Mouse (Mus musculus) bone marrow, adult 2 months (tissue): Measurements from ENCODE around the gene Pcgf6.

ENCODE experiments used
- CTCF ChIP-seq: fragments of 200-500 bp; IDR thresholded peaks from 2 replicates; pipeline ENCODE4 v1.5.1; 2011; ENCODE audit warnings: low read length, control low read depth; ENCODE audit not compliant: control insufficient read depth, insufficient read depth
- POLR2A ChIP-seq: fragments of 200-500 bp; IDR thresholded peaks from 2 replicates; pipeline ENCODE4 v1.6.1; 2011; ENCODE audit warnings: low read depth, mild to moderate bottlenecking, control low read depth, low read length, borderline replicate concordance; ENCODE audit not compliant: control insufficient read depth

GRCm38 (mm10) chr19:46996095-46996494 lies 54.6 kb downstream of the Pcgf6 start:
- TF ChIP-seq POLR2A (no peak), CTCF (no peak)
